Mouse (Mus musculus) adrenal gland, adult (tissue): ENCODE results near the gene Gm28490.
"Not testable (repeated sequence)": the region's sequence is repeated elsewhere in the genome, so short reads cannot be mapped to it uniquely, and the experiment has no call there.

Experiments
- DNase-seq, 2 experiments: peaks; one replicate each; pipeline ENCODE4 v3.0.0; 2022 to 2023; ENCODE audit warnings: low spot score in 1 of 2; ENCODE audit not compliant: inconsistent age in 2 of 2

The Gm28490 gene

DNA sequence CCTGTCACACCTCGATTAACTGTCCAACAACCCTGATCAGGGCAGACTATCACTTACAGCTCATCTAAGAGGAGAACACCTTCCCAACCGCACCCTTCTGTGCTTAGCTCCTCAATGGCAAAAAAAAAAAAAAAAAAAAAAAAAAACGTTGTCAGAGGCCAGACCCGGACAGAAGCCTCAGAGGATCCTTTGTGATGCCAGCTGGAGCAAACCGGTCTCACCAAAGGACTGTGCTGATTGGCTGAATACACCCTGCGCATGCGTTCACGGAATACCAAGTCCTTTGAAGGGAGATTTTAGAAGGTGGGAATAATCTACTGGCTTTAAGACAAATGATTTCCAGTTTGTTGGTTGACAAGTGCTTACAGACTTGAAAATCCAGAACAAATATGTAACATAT lies at the start of gene Gm28490:
Gm28490 (minus strand) TSS at position 101 of the 400 bp plus-strand sequence.
- not testable (repeated sequence) for DNase-seq
